Mouse (Mus musculus) stomach, postnatal 0 days (tissue): ENCODE data around the gene Pelp1.

Source experiments
- CTCF ChIP-seq: IDR thresholded peaks from 2 replicates; pipeline ENCODE4 v1.5.1; 2016; ENCODE audit warnings: antibody characterized with exemption, low read depth, mild to moderate bottlenecking, moderate library complexity
- EP300 ChIP-seq: optimal IDR thresholded peaks from 2 replicates; pipeline ENCODE3; 2016; ENCODE audit warnings: antibody characterized with exemption

DNA sequence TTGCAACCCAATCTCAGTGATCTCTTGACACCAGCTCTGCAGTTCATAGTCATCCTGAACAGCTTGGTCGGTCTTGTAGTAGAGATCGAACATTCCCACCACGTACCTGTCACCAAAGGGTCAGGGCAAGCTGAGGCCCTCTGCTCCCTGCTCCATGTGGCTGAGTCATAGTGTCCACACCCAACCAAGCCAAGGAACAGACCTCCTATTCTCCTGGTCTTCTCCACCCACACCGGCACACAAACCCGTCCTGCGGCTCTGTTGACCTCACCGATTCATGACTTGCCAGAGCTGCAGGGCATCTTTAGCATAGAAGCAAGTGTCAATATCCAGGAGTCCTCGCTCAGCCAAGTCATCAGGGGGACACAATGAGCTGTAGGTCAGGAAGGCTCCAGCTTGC lies 64.3 kb downstream of the Pelp1 start:
- TF ChIP-seq EP300 (no peak), CTCF (no peak)
